Mouse (Mus musculus): ENCODE measurements around the gene Ddx41. TPM values are rescaled to one million over a fixed set of nuclear protein-coding genes. Genes with fewer than 3 reads are reported as not detected.

Ddx41 gene
- total and polyA plus RNA-seq, 2 experiments from 2014 or later, result 16.3 to 30.4 TPM

- H3K4me3 ChIP-seq (ENCODE audit: low read depth, low read length), result no peak overlapping the region
- peaks cover 34% of the 10 kb centered on the region for H3K27me3 ChIP-seq (ENCODE audit: control insufficient read depth, insufficient read depth, low read length)
- H3K36me3 ChIP-seq (replicated peaks; ENCODE audit: control insufficient read depth, insufficient read depth, low read length), result no peaks in the 10 kb centered on the region
- H3K4me2 ChIP-seq (ENCODE audit: low read depth, low read length), result no peak overlapping the region
- no peak overlapping the region for H3K27ac ChIP-seq (ENCODE audit: low read depth)
- H3K4me1 ChIP-seq (ENCODE audit: control insufficient read depth, insufficient read depth), result peaks cover 4% of the 10 kb centered on the region
- peak; percentile 55 for DNase-seq (ENCODE audit: low spot score)
- no peak overlapping the region for H3K9ac ChIP-seq (replicated peaks; ENCODE audit: low read depth, low read length)
- ATAC-seq (ENCODE audit: insufficient read depth, low read depth), result no peak
- WGBS, result 4% methylated on average over 5 of the region's 5 CpGs
- peak; percentile 92 for TF ChIP-seq CTCF (IDR thresholded peaks at IDR 0.05; ENCODE audit: low read depth)
- no peak for TF ChIP-seq EP300 (IDR thresholded peaks at IDR 0.05; ENCODE audit: low read depth)
- H3K9me3 ChIP-seq (replicated peaks; ENCODE audit: control insufficient read depth, low read length), result no peaks in the 10 kb centered on the region
These were observed 19.5 kb downstream of the Ddx41 start for GRCm38 (mm10) chr13:55516955-55517354.

DNA sequence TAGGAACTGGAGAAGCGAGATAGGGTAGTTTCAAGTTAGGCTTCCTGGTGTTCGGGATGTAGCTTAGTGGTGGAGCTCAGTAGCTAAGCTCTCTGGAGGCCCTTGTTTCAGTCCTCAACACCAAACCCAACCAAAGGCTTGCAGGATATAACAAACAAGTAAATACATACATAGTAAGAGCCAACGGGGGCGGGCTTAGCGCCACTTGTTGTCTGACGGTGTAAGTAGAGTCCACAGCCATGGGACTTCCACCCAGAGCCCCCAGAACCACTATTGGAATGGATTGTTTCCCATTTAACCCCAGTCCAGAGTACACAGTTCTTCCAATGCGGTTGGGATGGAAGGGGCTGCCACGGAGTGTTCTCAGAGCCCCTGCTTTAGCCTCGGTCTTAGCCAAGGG, 22.6 kb downstream of the Ddx41 start:
- TF ChIP-seq EP300 (IDR thresholded peaks at IDR 0.05; ENCODE audit: low read depth) (no peak), CTCF (IDR thresholded peaks at IDR 0.05; ENCODE audit: low read depth) (no peak)

GRCm38 (mm10) chr13:55513111-55513748, 23.2 kb downstream of the Ddx41 start, which contains the start of gene Pdlim7:
TSS of gene Pdlim7 (minus strand) at chr13:55513676.
- Histone ChIP-seq H3K36me3 (replicated peaks; ENCODE audit: control insufficient read depth, insufficient read depth, low read length) (peaks cover 22% of the 10 kb centered on the region), H3K9me3 (replicated peaks; ENCODE audit: control insufficient read depth, low read length) (no peaks in the 10 kb centered on the region), H3K27me3 (ENCODE audit: control insufficient read depth, insufficient read depth, low read length) (peaks cover 37% of the 10 kb centered on the region), H3K4me3 (ENCODE audit: low read depth, low read length) (peak within 1 kb of the TSS; percentile 88), H3K9ac (replicated peaks; ENCODE audit: low read depth, low read length) (peak within 1 kb of the TSS; percentile 89), H3K4me1 (ENCODE audit: control insufficient read depth, insufficient read depth) (peaks cover 27% of the 10 kb centered on the region), H3K27ac (ENCODE audit: low read depth) (peak within 1 kb of the TSS; percentile 94), H3K4me2 (ENCODE audit: low read depth, low read length) (peak within 1 kb of the TSS; percentile 84)
- TF ChIP-seq CTCF (IDR thresholded peaks at IDR 0.05; ENCODE audit: low read depth) (peak; percentile 79), EP300 (IDR thresholded peaks at IDR 0.05; ENCODE audit: low read depth) (no peak)
- WGBS, result 0% methylated on average over 49 of the region's 55 CpGs
- DNase-seq (ENCODE audit: low spot score), result peak; percentile 76
- ATAC-seq (ENCODE audit: insufficient read depth, low read depth), result peak; percentile 56

More for the DNA sequence above, 22.6 kb downstream of the Ddx41 start:
- Histone ChIP-seq H3K27ac (ENCODE audit: low read depth) (no peak overlapping the region), H3K9ac (replicated peaks; ENCODE audit: low read depth, low read length) (no peak overlapping the region), H3K9me3 (replicated peaks; ENCODE audit: control insufficient read depth, low read length) (no peaks in the 10 kb centered on the region), H3K36me3 (replicated peaks; ENCODE audit: control insufficient read depth, insufficient read depth, low read length) (peaks cover 16% of the 10 kb centered on the region), H3K4me2 (ENCODE audit: low read depth, low read length) (peak overlapping the region; percentile 84), H3K4me1 (ENCODE audit: control insufficient read depth, insufficient read depth) (peaks cover 27% of the 10 kb centered on the region), H3K27me3 (ENCODE audit: control insufficient read depth, insufficient read depth, low read length) (peaks cover 35% of the 10 kb centered on the region), H3K4me3 (ENCODE audit: low read depth, low read length) (peak overlapping the region; percentile 88)
- DNase-seq (ENCODE audit: low spot score), result no peak
- no peak for ATAC-seq (ENCODE audit: insufficient read depth, low read depth)
- whole genome bisulfite sequencing, result 33% methylated on average over 9 of the region's 9 CpGs

- Histone ChIP-seq H3K36me3 (replicated peaks; ENCODE audit: control insufficient read depth, insufficient read depth, low read length) (peaks cover 30% of the 10 kb centered on the region), H3K4me1 (ENCODE audit: control insufficient read depth, insufficient read depth) (peaks cover 27% of the 10 kb centered on the region), H3K4me3 (ENCODE audit: low read depth, low read length) (peak overlapping the region; percentile 88), H3K9me3 (replicated peaks; ENCODE audit: control insufficient read depth, low read length) (no peaks in the 10 kb centered on the region), H3K27ac (ENCODE audit: low read depth) (peak overlapping the region; percentile 94), H3K27me3 (ENCODE audit: control insufficient read depth, insufficient read depth, low read length) (peaks cover 38% of the 10 kb centered on the region), H3K9ac (replicated peaks; ENCODE audit: low read depth, low read length) (peak overlapping the region; percentile 89), H3K4me2 (ENCODE audit: low read depth, low read length) (peak overlapping the region; percentile 84)
- 1% methylated on average over 25 of the region's 25 CpGs for WGBS
- ATAC-seq (ENCODE audit: insufficient read depth, low read depth) (peak; percentile 60), DNase-seq (ENCODE audit: low spot score) (peak; percentile 73)
- no peak for TF ChIP-seq EP300 (IDR thresholded peaks at IDR 0.05; ENCODE audit: low read depth)
- no peak for TF ChIP-seq CTCF (IDR thresholded peaks at IDR 0.05; ENCODE audit: low read depth)
These were observed 24.0 kb downstream of the Ddx41 start for GRCm38 (mm10) chr13:55512379-55513031.

- TF ChIP-seq CTCF (IDR thresholded peaks at IDR 0.05; ENCODE audit: low read depth) (no peak), EP300 (IDR thresholded peaks at IDR 0.05; ENCODE audit: low read depth) (no peak)
- peaks cover 27% of the 10 kb centered on the region for H3K4me1 ChIP-seq (ENCODE audit: control insufficient read depth, insufficient read depth)
These were observed 25.0 kb downstream of the Ddx41 start for GRCm38 (mm10) chr13:55511492-55511861.

More at GRCm38 (mm10) chr13:55511492-55511861, 25.0 kb downstream of the Ddx41 start:
- no peaks in the 10 kb centered on the region for H3K9me3 ChIP-seq (replicated peaks; ENCODE audit: control insufficient read depth, low read length)
- H3K36me3 ChIP-seq (replicated peaks; ENCODE audit: control insufficient read depth, insufficient read depth, low read length), result peaks cover 40% of the 10 kb centered on the region
- H3K27me3 ChIP-seq (ENCODE audit: control insufficient read depth, insufficient read depth, low read length), result peaks cover 35% of the 10 kb centered on the region
- peak overlapping the region; percentile 84 for H3K4me2 ChIP-seq (ENCODE audit: low read depth, low read length)
- peak overlapping the region; percentile 89; the same call in 1 of the 2 replicates for H3K9ac ChIP-seq (replicated peaks; ENCODE audit: low read depth, low read length)
- DNase-seq (ENCODE audit: low spot score), result no peak
- peak overlapping the region; percentile 94 for H3K27ac ChIP-seq (ENCODE audit: low read depth)
- H3K4me3 ChIP-seq (ENCODE audit: low read depth, low read length), result peak overlapping the region; percentile 88
- 24% methylated on average over 5 of the region's 5 CpGs for WGBS
- no peak for ATAC-seq (ENCODE audit: insufficient read depth, low read depth)

Data from heart, postnatal 0 days (tissue).